Mouse (Mus musculus): ENCODE data around the gene Midn.

DNA sequence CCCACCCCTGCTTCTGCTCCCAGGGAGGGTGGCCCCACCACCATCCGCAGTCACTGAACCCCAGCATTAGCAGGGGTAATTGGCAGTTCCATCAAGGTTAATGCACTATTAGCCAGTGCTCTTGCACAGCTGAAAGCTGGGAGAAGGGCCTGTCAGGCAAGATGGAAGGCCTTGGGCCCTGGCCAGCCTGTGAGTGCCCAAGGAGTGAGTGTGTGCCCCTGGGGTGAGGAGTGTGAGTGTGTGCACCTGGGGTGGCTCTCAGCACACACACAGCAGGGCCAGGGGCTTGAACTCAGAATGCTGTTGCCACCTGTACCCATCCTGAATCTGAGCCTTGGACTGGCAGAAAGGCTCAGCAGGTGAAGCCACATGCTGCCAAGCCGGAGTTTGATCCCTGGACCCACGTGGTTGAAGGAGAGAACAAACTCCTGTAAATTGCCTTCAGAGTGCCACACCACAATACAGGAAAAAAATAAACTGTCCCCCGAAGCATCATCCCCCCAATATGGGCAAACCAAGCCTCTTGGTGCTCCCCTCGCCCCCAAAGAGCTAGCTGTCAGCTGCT, 28.3 kb downstream of the Midn start:
- TF ChIP-seq POLR2A (IDR thresholded peaks at IDR 0.05; ENCODE audit: insufficient read depth, low read depth, low read length) (no peak), EP300 (IDR thresholded peaks at IDR 0.05; ENCODE audit: insufficient read depth, low read depth, low read length) (no peak)

Measured in heart, adult 2 months (tissue).